ENCODE assay signal across 13 mouse cellular contexts in genomic region chr14:118042066-118042762, GRCm38 (mm10). TPM values are rescaled to one million over a fixed set of nuclear protein-coding genes. Genes with fewer than 3 reads are reported as not detected.
DNase-seq lines count a peak whose midpoint lies in the region; ATAC-seq lines count a peak whose summit lies in the region.
"Had no signal": no experiment of that assay in that cellular context is flagged by ENCODE, and none has a peak within 500 bp of the region (broad histone marks: within the 10 kb centered on the region; RNA-seq: fewer than 3 reads in every experiment).

No protein-coding gene starts in this region.

- DNase-seq in limb, embryonic 11.5 days (ENCODE audit: low spot score), result peak; percentile 32
- DNase-seq in limb, embryonic 10.5 days (ENCODE audit: low spot score), result no peak
- peak; percentile 3 for DNase-seq in brain, adult 2 months (ENCODE audit: low read depth, low spot score)
- DNase-seq in embryonic facial prominence, embryonic 11.5 days (ENCODE audit: low spot score), result peak; percentile 50
- peak; percentile 35 for DNase-seq in midbrain, embryonic 14.5 days
- DNase-seq in thymus, postnatal 14 days, result no peak
- no peak for DNase-seq in right cerebral cortex, postnatal 14 days
- DNase-seq: cerebellum, adult 11-12 months; lung, adult 18-20 months had no signal

- no peak overlapping the region for H3K4me3 ChIP-seq in limb, embryonic 11.5 days (ENCODE audit: low read depth, low read length)
- H3K4me3 ChIP-seq in limb, embryonic 10.5 days, result no peak overlapping the region
- H3K4me3 ChIP-seq in embryonic facial prominence, embryonic 11.5 days (ENCODE audit: low read depth, low read length), result no peak overlapping the region
- H3K4me3 ChIP-seq in midbrain, embryonic 14.5 days (replicated peaks; ENCODE audit: low read depth, low read length), result no peak overlapping the region
- H3K4me3 ChIP-seq: heart, embryonic 13.5 days; left cerebral cortex, adult 2 months; limb, embryonic 15.5 days had no signal

- H3K4me2 ChIP-seq in limb, embryonic 11.5 days (ENCODE audit: low read depth, severe bottlenecking), result no peak overlapping the region
- H3K4me2 ChIP-seq in embryonic facial prominence, embryonic 11.5 days (ENCODE audit: low read depth, low read length), result no peak overlapping the region
- H3K4me2 ChIP-seq in midbrain, embryonic 14.5 days (ENCODE audit: low read length), result no peak overlapping the region
- H3K4me2 ChIP-seq: heart, embryonic 13.5 days; limb, embryonic 15.5 days had no signal

- WGBS in limb, embryonic 11.5 days, result 81% methylated on average over 18 of the region's 18 CpGs
- 86% methylated on average over 18 of the region's 18 CpGs for WGBS in limb, embryonic 10.5 days
- WGBS in embryonic facial prominence, embryonic 11.5 days, result 66% methylated on average over 18 of the region's 18 CpGs
- 53% methylated on average over 18 of the region's 18 CpGs for whole genome bisulfite sequencing in midbrain, embryonic 14.5 days

- ATAC-seq in limb, embryonic 11.5 days (ENCODE audit: insufficient number of reproducible peaks, low FRiP score, low TSS enrichment, low read depth), result no peak
- no peak for ATAC-seq in embryonic facial prominence, embryonic 11.5 days (replicated peaks; ENCODE audit: insufficient number of reproducible peaks, low FRiP score, low TSS enrichment, low read depth)
- ATAC-seq in midbrain, embryonic 14.5 days (ENCODE audit: low FRiP score, low TSS enrichment), result no peak
- ATAC-seq: activated CD4-positive, CD25-positive, alpha-beta regulatory T cell, adult 4 months had no signal

- no peaks in the 10 kb centered on the region for H3K4me1 ChIP-seq in limb, embryonic 11.5 days (ENCODE audit: control insufficient read depth, insufficient read depth, low read length)
- peaks cover 15% of the 10 kb centered on the region for H3K4me1 ChIP-seq in limb, embryonic 10.5 days
- H3K4me1 ChIP-seq in embryonic facial prominence, embryonic 11.5 days (ENCODE audit: control insufficient read depth, insufficient read depth, low read length), result no peaks in the 10 kb centered on the region; the same call in 1 of the 2 replicates
- H3K4me1 ChIP-seq in midbrain, embryonic 14.5 days (ENCODE audit: control insufficient read depth, insufficient read depth, low read length), result no peaks in the 10 kb centered on the region
- H3K4me1 ChIP-seq: heart, embryonic 13.5 days; limb, embryonic 15.5 days had no signal

- no peak overlapping the region for H3K9ac ChIP-seq in limb, embryonic 11.5 days (ENCODE audit: low read length)
- no peak overlapping the region for H3K9ac ChIP-seq in embryonic facial prominence, embryonic 11.5 days (replicated peaks; ENCODE audit: low read length)
- no peak overlapping the region for H3K9ac ChIP-seq in midbrain, embryonic 14.5 days (replicated peaks; ENCODE audit: low read length)
- H3K9ac ChIP-seq: heart, embryonic 13.5 days; limb, embryonic 15.5 days had no signal

- H3K36me3 ChIP-seq in limb, embryonic 11.5 days (ENCODE audit: control insufficient read depth, insufficient read depth, low read length), result no peaks in the 10 kb centered on the region
- no peaks in the 10 kb centered on the region for H3K36me3 ChIP-seq in limb, embryonic 10.5 days
- no peaks in the 10 kb centered on the region for H3K36me3 ChIP-seq in embryonic facial prominence, embryonic 11.5 days (replicated peaks; ENCODE audit: control insufficient read depth, insufficient read depth, low read depth, low read length)
- no peaks in the 10 kb centered on the region for H3K36me3 ChIP-seq in midbrain, embryonic 14.5 days (ENCODE audit: control insufficient read depth, insufficient read depth, low read length)
- H3K36me3 ChIP-seq: heart, embryonic 13.5 days; limb, embryonic 15.5 days had no signal

- no peak overlapping the region for H3K27ac ChIP-seq in limb, embryonic 11.5 days (replicated peaks; ENCODE audit: low read depth, low read length)
- H3K27ac ChIP-seq in limb, embryonic 10.5 days, result no peak overlapping the region
- H3K27ac ChIP-seq in embryonic facial prominence, embryonic 11.5 days (replicated peaks; ENCODE audit: low read depth, low read length), result no peak overlapping the region
- H3K27ac ChIP-seq in midbrain, embryonic 14.5 days (replicated peaks; ENCODE audit: low read depth, low read length), result no peak overlapping the region
- H3K27ac ChIP-seq: heart, embryonic 13.5 days; left cerebral cortex, adult 2 months; limb, embryonic 15.5 days had no signal

- no peaks in the 10 kb centered on the region for H3K9me3 ChIP-seq in limb, embryonic 11.5 days (ENCODE audit: control insufficient read depth, low read length)
- no peaks in the 10 kb centered on the region for H3K9me3 ChIP-seq in limb, embryonic 10.5 days (replicated peaks)
- H3K9me3 ChIP-seq in embryonic facial prominence, embryonic 11.5 days (replicated peaks; ENCODE audit: control insufficient read depth, low read length), result no peaks in the 10 kb centered on the region
- H3K9me3 ChIP-seq in midbrain, embryonic 14.5 days (ENCODE audit: control insufficient read depth, low read length), result no peaks in the 10 kb centered on the region
- H3K9me3 ChIP-seq: heart, embryonic 13.5 days; limb, embryonic 15.5 days had no signal

- no peaks in the 10 kb centered on the region for H3K27me3 ChIP-seq in limb, embryonic 11.5 days (ENCODE audit: control insufficient read depth, insufficient read depth, low read length)
- no peaks in the 10 kb centered on the region for H3K27me3 ChIP-seq in limb, embryonic 10.5 days (ENCODE audit: low read depth, poor library complexity, severe bottlenecking)
- H3K27me3 ChIP-seq in embryonic facial prominence, embryonic 11.5 days (ENCODE audit: control insufficient read depth, insufficient read depth, low read length), result no peaks in the 10 kb centered on the region
- H3K27me3 ChIP-seq in midbrain, embryonic 14.5 days (ENCODE audit: control insufficient read depth, insufficient read depth, low read length), result peaks cover 4% of the 10 kb centered on the region; the same call in 1 of the 2 replicates
- H3K27me3 ChIP-seq: limb, embryonic 15.5 days had no signal

RNA-seq across cellular contexts. Expression of gene Dct, which starts 9.8 kb away (rescaled TPM):
- 1.5 and 1.6 TPM in 2 replicates for polyA plus RNA-seq in limb, embryonic 11.5 days (2014; fragmentation: Nextera tagmentation; extraction: Ambion mirVana)
- 1.6 and 2.2 TPM in 2 replicates for polyA plus RNA-seq in limb, embryonic 10.5 days (2016; fragmentation: Nextera tagmentation; extraction: Ambion mirVana)
- polyA plus RNA-seq in embryonic facial prominence, embryonic 11.5 days (2014; fragmentation: Nextera tagmentation; extraction: Ambion mirVana), result 6.0 and 13.9 TPM in 2 replicates
- 0.62 and 0.84 TPM in 2 replicates for polyA plus RNA-seq in midbrain, embryonic 14.5 days (2014; fragmentation: Nextera tagmentation; extraction: Ambion mirVana)

Comparison
In these comparisons a context has a peak if more than half of its experiments do, and no peak if none do; other contexts are left out.
1. DNase-seq: peak in limb, embryonic 11.5 days (single experiment), brain, adult 2 months (single experiment), embryonic facial prominence, embryonic 11.5 days (single experiment) and midbrain, embryonic 14.5 days (single experiment); none in limb, embryonic 10.5 days (single experiment), thymus, postnatal 14 days (single experiment) and right cerebral cortex, postnatal 14 days (single experiment).